Mouse (Mus musculus): Measurements from ENCODE around the gene Shc3. TPM values are rescaled to one million over a fixed set of nuclear protein-coding genes. Genes with fewer than 3 reads are reported as not detected.

The Shc3 gene
- polyA plus RNA-seq, 1 experiment = 0.16 TPM

GRCm38 (mm10) chr13:51582204-51582603, 13.0 kb upstream of the Shc3 start:
- peaks cover 4% of the 10 kb centered on the region for H3K27me3 ChIP-seq (ENCODE audit: control insufficient read depth, insufficient read depth, insufficient read length)
- no peaks in the 10 kb centered on the region for H3K79me3 ChIP-seq (ENCODE audit: low read depth)
- TF ChIP-seq MYOG (IDR thresholded peaks at IDR 0.05; ENCODE audit: control insufficient read depth, extremely low read depth, insufficient read length) (no peak), CTCF (IDR thresholded peaks at IDR 0.05; ENCODE audit: control insufficient read depth, insufficient read depth, insufficient read length) (no peak), CEBPB (IDR thresholded peaks at IDR 0.05; ENCODE audit: low read depth) (no peak), USF1 (IDR thresholded peaks at IDR 0.05; ENCODE audit: low read depth) (no peak), MAX (IDR thresholded peaks at IDR 0.05) (no peak), FOSL1 (IDR thresholded peaks at IDR 0.05; ENCODE audit: insufficient read depth, low read length, poor library complexity, severe bottlenecking) (no peak), MYOD1 (IDR thresholded peaks at IDR 0.05; ENCODE audit: control insufficient read depth, insufficient read length, low read depth) (no peak)
- no peaks in the 10 kb centered on the region for H3K79me2 ChIP-seq (ENCODE audit: control insufficient read depth, insufficient read depth)
- H3K36me3 ChIP-seq (ENCODE audit: control insufficient read depth, insufficient read depth) = no peaks in the 10 kb centered on the region
- no peak overlapping the region for H3K4me3 ChIP-seq (ENCODE audit: insufficient read depth, poor library complexity, severe bottlenecking)
- H3ac ChIP-seq (ENCODE audit: control insufficient read depth, insufficient read length, low read depth) = no peak overlapping the region

GRCm38 (mm10) chr13:51580263-51581044, 11.2 kb upstream of the Shc3 start:
- H3ac ChIP-seq (ENCODE audit: control insufficient read depth, insufficient read length, low read depth) = no peak overlapping the region
- no peaks in the 10 kb centered on the region for H3K36me3 ChIP-seq (ENCODE audit: control insufficient read depth, insufficient read depth)

GRCm38 (mm10) chr13:51573849-51574248, 4.6 kb upstream of the Shc3 start:
- TF ChIP-seq MYOG (IDR thresholded peaks at IDR 0.05; ENCODE audit: control insufficient read depth, extremely low read depth, insufficient read length) (no peak), USF1 (IDR thresholded peaks at IDR 0.05; ENCODE audit: low read depth) (peak; percentile 68), CEBPB (IDR thresholded peaks at IDR 0.05; ENCODE audit: low read depth) (no peak), MYOD1 (IDR thresholded peaks at IDR 0.05; ENCODE audit: control insufficient read depth, insufficient read length, low read depth) (no peak)
- Histone ChIP-seq H3K36me3 (ENCODE audit: control insufficient read depth, insufficient read depth) (no peaks in the 10 kb centered on the region), H3ac (ENCODE audit: control insufficient read depth, insufficient read length, low read depth) (no peak overlapping the region), H3K4me3 (ENCODE audit: insufficient read depth, poor library complexity, severe bottlenecking) (no peak overlapping the region), H3K79me2 (ENCODE audit: control insufficient read depth, insufficient read depth) (no peaks in the 10 kb centered on the region), H3K27me3 (ENCODE audit: control insufficient read depth, insufficient read depth, insufficient read length) (no peaks in the 10 kb centered on the region), H3K79me3 (ENCODE audit: low read depth) (no peaks in the 10 kb centered on the region)

More at GRCm38 (mm10) chr13:51580263-51581044, 11.2 kb upstream of the Shc3 start:
- Histone ChIP-seq H3K27me3 (ENCODE audit: control insufficient read depth, insufficient read depth, insufficient read length) (peaks cover 4% of the 10 kb centered on the region), H3K79me3 (ENCODE audit: low read depth) (no peaks in the 10 kb centered on the region), H3K79me2 (ENCODE audit: control insufficient read depth, insufficient read depth) (no peaks in the 10 kb centered on the region), H3K4me3 (ENCODE audit: insufficient read depth, poor library complexity, severe bottlenecking) (no peak overlapping the region)
- TF ChIP-seq CEBPB (IDR thresholded peaks at IDR 0.05; ENCODE audit: low read depth) = no peak
- TF ChIP-seq CTCF (IDR thresholded peaks at IDR 0.05; ENCODE audit: control insufficient read depth, insufficient read depth, insufficient read length) = no peak
- TF ChIP-seq MYOD1 (IDR thresholded peaks at IDR 0.05; ENCODE audit: control insufficient read depth, insufficient read length, low read depth) = no peak
- no peak for TF ChIP-seq FOSL1 (IDR thresholded peaks at IDR 0.05; ENCODE audit: insufficient read depth, low read length, poor library complexity, severe bottlenecking)
- TF ChIP-seq MAX (IDR thresholded peaks at IDR 0.05) = no peak
- TF ChIP-seq MYOG (IDR thresholded peaks at IDR 0.05; ENCODE audit: control insufficient read depth, extremely low read depth, insufficient read length) = no peak
- no peak for TF ChIP-seq USF1 (IDR thresholded peaks at IDR 0.05; ENCODE audit: low read depth)

GRCm38 (mm10) chr13:51570111-51570510, 892 bp upstream of the Shc3 start:
- H3K79me2 ChIP-seq (ENCODE audit: control insufficient read depth, insufficient read depth) = no peaks in the 10 kb centered on the region
- no peak overlapping the region for H3ac ChIP-seq (ENCODE audit: control insufficient read depth, insufficient read length, low read depth)
- no peaks in the 10 kb centered on the region for H3K36me3 ChIP-seq (ENCODE audit: control insufficient read depth, insufficient read depth)
- TF ChIP-seq MAX (IDR thresholded peaks at IDR 0.05) = no peak
- TF ChIP-seq CTCF (IDR thresholded peaks at IDR 0.05; ENCODE audit: control insufficient read depth, insufficient read depth, insufficient read length) = no peak
- no peak for TF ChIP-seq CEBPB (IDR thresholded peaks at IDR 0.05; ENCODE audit: low read depth)
- TF ChIP-seq USF1 (IDR thresholded peaks at IDR 0.05; ENCODE audit: low read depth) = no peak
- no peak for TF ChIP-seq MYOG (IDR thresholded peaks at IDR 0.05; ENCODE audit: control insufficient read depth, extremely low read depth, insufficient read length)
- TF ChIP-seq MYOD1 (IDR thresholded peaks at IDR 0.05; ENCODE audit: control insufficient read depth, insufficient read length, low read depth) = no peak
- peaks cover 3% of the 10 kb centered on the region for H3K27me3 ChIP-seq (ENCODE audit: control insufficient read depth, insufficient read depth, insufficient read length)
- no peak overlapping the region for H3K4me3 ChIP-seq (ENCODE audit: insufficient read depth, poor library complexity, severe bottlenecking)
- no peaks in the 10 kb centered on the region for H3K79me3 ChIP-seq (ENCODE audit: low read depth)

DNA sequence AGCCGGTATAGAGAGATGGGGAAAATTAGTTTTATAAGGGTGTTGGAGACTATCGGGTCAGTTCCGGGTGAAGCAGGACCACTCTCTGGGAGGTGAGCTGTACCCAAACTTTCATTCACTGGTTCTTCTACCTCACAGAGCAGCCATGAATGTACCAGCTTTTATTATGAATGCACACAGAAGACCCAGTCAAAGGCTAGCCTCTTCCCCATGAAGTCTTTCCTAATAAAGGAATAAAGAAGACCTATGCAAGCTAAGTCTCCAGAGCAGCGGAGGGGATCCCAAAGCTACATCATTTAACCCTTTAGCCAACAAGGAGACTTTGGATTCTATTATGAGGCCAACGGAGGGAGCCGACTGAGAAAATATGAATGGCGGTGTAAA, 458 bp upstream of the Shc3 start:
- Histone ChIP-seq H3K79me2 (ENCODE audit: control insufficient read depth, insufficient read depth) (no peaks in the 10 kb centered on the region), H3ac (ENCODE audit: control insufficient read depth, insufficient read length, low read depth) (no peak overlapping the region), H3K36me3 (ENCODE audit: control insufficient read depth, insufficient read depth) (no peaks in the 10 kb centered on the region), H3K27me3 (ENCODE audit: control insufficient read depth, insufficient read depth, insufficient read length) (peaks cover 3% of the 10 kb centered on the region), H3K4me3 (ENCODE audit: insufficient read depth, poor library complexity, severe bottlenecking) (no peak overlapping the region), H3K79me3 (ENCODE audit: low read depth) (no peaks in the 10 kb centered on the region)
- TF ChIP-seq MYOG (IDR thresholded peaks at IDR 0.05; ENCODE audit: control insufficient read depth, extremely low read depth, insufficient read length) (no peak), FOSL1 (IDR thresholded peaks at IDR 0.05; ENCODE audit: insufficient read depth, low read length, poor library complexity, severe bottlenecking) (no peak), CEBPB (IDR thresholded peaks at IDR 0.05; ENCODE audit: low read depth) (no peak), MAX (IDR thresholded peaks at IDR 0.05) (no peak), USF1 (IDR thresholded peaks at IDR 0.05; ENCODE audit: low read depth) (no peak), CTCF (IDR thresholded peaks at IDR 0.05; ENCODE audit: control insufficient read depth, insufficient read depth, insufficient read length) (no peak), MYOD1 (IDR thresholded peaks at IDR 0.05; ENCODE audit: control insufficient read depth, insufficient read length, low read depth) (no peak)

Data from C2C12 (cell line).